Mouse (Mus musculus) macrophage (primary cell): ENCODE measurements around the gene Hoxa5. TPM values are rescaled to one million over a fixed set of nuclear protein-coding genes. Genes with fewer than 3 reads are reported as not detected.

ENCODE experiments used
- H3K27ac ChIP-seq: fragments of 350-480 bp; formaldehyde crosslinking; 2 replicates; pipeline ENCODE4 v1.9.0; 2021
- H3K36me3 ChIP-seq: fragments of 350-480 bp; formaldehyde crosslinking; 2 replicates; pipeline ENCODE4 v1.9.0; 2021; ENCODE audit errors: inconsistent target
- H3K4me3 ChIP-seq: fragments of 350-480 bp; formaldehyde crosslinking; 2 replicates; pipeline ENCODE4 v1.9.0; 2021; ENCODE audit errors: inconsistent target
- H3K79me2 ChIP-seq: fragments of 350-480 bp; formaldehyde crosslinking; 2 replicates; pipeline ENCODE4 v1.9.0; 2021; ENCODE audit errors: inconsistent target
- WGBS: methylation state at CpG from one replicate; pipeline ENCODE4 v1.1.7; 2026; ENCODE audit warnings: inconsistent platforms; ENCODE audit not compliant: missing documents; 5-methylcytosine and 5-hydroxymethylcytosine counted together
- polyA plus RNA-seq: library from polyadenylated mRNA; stranded (reverse); fragments of 250-400 nt; gene quantifications from 3 replicates; pipeline ENCODE4 v1.2.4, GENCODE M21; 2018; ENCODE audit warnings: inconsistent platforms

The Hoxa5 gene
- polyA plus RNA-seq, 1 experiment from 2014 or later = 0.16 TPM

DNA sequence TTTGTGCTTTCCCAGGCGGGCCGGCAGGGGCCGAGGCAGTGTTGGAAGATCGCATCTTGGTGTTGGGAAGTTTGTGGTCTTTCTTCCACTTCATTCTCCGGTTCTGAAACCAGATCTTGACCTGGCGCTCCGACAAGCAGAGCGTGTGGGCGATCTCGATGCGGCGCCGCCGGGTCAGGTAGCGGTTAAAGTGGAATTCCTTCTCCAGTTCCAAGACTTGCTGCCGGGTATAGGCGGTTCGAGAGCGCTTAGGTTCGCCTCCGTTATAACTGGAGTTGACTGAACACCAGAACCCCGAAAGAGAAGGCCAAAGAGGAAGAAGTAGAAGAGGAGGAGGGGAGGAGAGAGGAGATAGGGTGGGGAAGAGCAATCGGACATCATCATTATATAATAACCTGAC is 14.0 kb downstream of the Hoxa5 start:
- no peaks in the 10 kb centered on the region for H3K36me3 ChIP-seq
- no peak overlapping the region for H3K27ac ChIP-seq
- no peaks in the 10 kb centered on the region for H3K79me2 ChIP-seq
- no peak overlapping the region for H3K4me3 ChIP-seq
- 91% methylated on average over 16 of the region's 23 CpGs for WGBS

GRCm38 (mm10) chr6:52189909-52190308 is 14.5 kb downstream of the Hoxa5 start:
- Histone ChIP-seq H3K36me3 (no peaks in the 10 kb centered on the region), H3K79me2 (no peaks in the 10 kb centered on the region), H3K4me3 (no peak overlapping the region), H3K27ac (no peak overlapping the region)
- 93% methylated on average over 8 of the region's 8 CpGs for WGBS

DNA sequence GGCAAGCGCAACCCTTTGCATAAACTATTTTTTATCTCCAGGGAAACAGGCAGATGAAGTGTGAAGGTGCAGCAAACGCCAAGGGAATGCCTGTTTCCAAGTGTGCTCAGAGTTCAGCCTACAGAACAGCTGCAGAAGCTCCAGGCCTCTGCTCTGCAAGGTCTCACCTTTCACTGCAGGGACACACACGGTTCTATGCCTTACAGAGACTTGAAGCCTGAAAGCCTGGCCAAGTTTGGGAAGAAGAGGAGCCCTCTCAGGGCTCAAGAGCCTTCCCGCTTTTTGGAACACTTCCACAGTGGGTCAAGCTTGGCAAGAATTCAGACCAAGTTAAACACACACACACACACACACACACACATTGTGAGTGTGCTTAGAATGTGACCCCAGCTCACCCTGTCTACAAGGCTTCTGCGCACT is 15.2 kb downstream of the Hoxa5 start:
- no peak overlapping the region for H3K4me3 ChIP-seq
- WGBS = 90% methylated on average over 5 of the region's 5 CpGs
- no peaks in the 10 kb centered on the region for H3K36me3 ChIP-seq
- H3K27ac ChIP-seq = no peak overlapping the region
- H3K79me2 ChIP-seq = no peaks in the 10 kb centered on the region

DNA sequence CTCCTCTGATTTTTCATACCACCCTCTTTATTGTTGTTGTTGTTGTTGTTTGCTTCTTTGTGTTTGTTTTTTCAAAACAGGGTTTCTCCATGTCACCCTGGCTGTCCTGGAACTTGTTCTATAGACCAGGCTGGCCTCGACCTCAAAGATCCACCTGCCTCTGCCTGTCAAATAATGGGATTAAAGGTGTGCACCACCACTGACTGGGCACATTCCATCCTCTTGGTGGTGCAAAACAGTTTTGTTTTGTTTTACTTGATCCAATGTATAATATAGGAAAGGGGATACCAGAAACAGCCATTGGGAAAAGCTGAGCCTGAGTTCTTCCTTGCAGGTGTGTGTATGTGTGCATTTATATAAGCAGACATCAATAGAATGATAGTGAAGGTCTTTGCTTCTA is 17.9 kb downstream of the Hoxa5 start:
- 77% methylated on average over 1 of the region's 1 CpGs for WGBS
- Histone ChIP-seq H3K36me3 (no peaks in the 10 kb centered on the region), H3K27ac (no peak overlapping the region), H3K79me2 (no peaks in the 10 kb centered on the region), H3K4me3 (no peak overlapping the region)

DNA sequence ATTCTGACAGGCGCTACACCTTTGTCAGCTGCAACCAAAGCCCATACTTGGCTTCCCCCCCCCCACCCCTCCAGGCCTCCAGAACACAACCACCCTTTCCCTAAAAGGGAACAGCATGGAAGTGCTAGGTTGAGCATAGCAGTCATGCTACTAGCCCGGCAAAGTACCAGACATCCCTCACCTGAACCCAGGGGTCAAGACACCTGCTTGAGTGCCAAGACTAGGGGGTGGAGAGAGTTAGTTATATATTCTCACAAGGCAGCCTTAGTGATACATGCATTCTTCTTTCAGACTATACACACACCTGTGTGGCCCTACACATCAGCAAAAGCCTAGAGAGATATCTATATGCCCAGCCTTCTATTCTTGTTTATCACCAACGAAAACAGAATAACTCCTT is 18.6 kb downstream of the Hoxa5 start:
- 83% methylated on average over 3 of the region's 3 CpGs for WGBS
- H3K36me3 ChIP-seq = no peaks in the 10 kb centered on the region
- H3K27ac ChIP-seq = no peak overlapping the region
- no peak overlapping the region for H3K4me3 ChIP-seq
- no peaks in the 10 kb centered on the region for H3K79me2 ChIP-seq

DNA sequence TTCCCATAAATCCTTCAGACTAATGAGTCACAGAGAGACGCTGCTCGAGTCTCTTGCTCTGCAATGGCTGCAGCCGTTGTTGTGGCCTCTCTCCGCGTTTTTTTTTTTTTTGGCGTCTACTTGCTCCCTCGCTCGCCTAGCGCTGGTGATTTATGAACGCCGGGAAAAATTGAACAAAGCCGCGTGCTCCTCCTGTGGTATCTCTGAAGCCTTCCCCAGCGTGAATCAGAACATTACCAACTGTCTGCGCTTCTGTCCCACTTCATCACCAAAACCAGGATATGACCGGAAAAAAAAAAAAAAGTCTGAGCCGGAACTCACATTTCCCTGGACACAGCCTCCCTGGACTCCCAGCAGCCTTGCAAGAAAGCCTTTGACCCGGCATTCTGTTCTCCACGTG is 19.2 kb downstream of the Hoxa5 start:
- Histone ChIP-seq H3K27ac (no peak overlapping the region), H3K4me3 (no peak overlapping the region), H3K79me2 (no peaks in the 10 kb centered on the region), H3K36me3 (no peaks in the 10 kb centered on the region)
- WGBS = 86% methylated on average over 15 of the region's 19 CpGs

- no peak overlapping the region for H3K4me3 ChIP-seq
- WGBS = 85% methylated on average over 6 of the region's 6 CpGs
- H3K36me3 ChIP-seq = no peaks in the 10 kb centered on the region
- H3K79me2 ChIP-seq = no peaks in the 10 kb centered on the region
- H3K27ac ChIP-seq = no peak overlapping the region
Observed at GRCm38 (mm10) chr6:52184668-52185067, 19.7 kb downstream of the Hoxa5 start.

- no peaks in the 10 kb centered on the region for H3K36me3 ChIP-seq
- no peaks in the 10 kb centered on the region for H3K79me2 ChIP-seq
- H3K4me3 ChIP-seq = no peak overlapping the region
- WGBS = 93% methylated on average over 10 of the region's 10 CpGs
- H3K27ac ChIP-seq = no peak overlapping the region
Observed at GRCm38 (mm10) chr6:52183311-52184080, 20.9 kb downstream of the Hoxa5 start.

- Histone ChIP-seq H3K27ac (no peak overlapping the region), H3K4me3 (no peak overlapping the region), H3K36me3 (no peaks in the 10 kb centered on the region), H3K79me2 (no peaks in the 10 kb centered on the region)
- 100% methylated on average over 1 of the region's 1 CpGs for WGBS
Observed at GRCm38 (mm10) chr6:52182793-52183192, 21.6 kb downstream of the Hoxa5 start.

- WGBS = 100% methylated on average over 2 of the region's 2 CpGs
- H3K36me3 ChIP-seq = no peaks in the 10 kb centered on the region
- no peaks in the 10 kb centered on the region for H3K79me2 ChIP-seq
- no peak overlapping the region for H3K27ac ChIP-seq
- H3K4me3 ChIP-seq = no peak overlapping the region
Observed at GRCm38 (mm10) chr6:52182030-52182429, 22.4 kb downstream of the Hoxa5 start.

- Histone ChIP-seq H3K27ac (no peak overlapping the region), H3K4me3 (no peak overlapping the region), H3K79me2 (no peaks in the 10 kb centered on the region), H3K36me3 (no peaks in the 10 kb centered on the region)
- WGBS = 100% methylated on average over 3 of the region's 3 CpGs
Observed at GRCm38 (mm10) chr6:52180726-52181125, 23.7 kb downstream of the Hoxa5 start.

DNA sequence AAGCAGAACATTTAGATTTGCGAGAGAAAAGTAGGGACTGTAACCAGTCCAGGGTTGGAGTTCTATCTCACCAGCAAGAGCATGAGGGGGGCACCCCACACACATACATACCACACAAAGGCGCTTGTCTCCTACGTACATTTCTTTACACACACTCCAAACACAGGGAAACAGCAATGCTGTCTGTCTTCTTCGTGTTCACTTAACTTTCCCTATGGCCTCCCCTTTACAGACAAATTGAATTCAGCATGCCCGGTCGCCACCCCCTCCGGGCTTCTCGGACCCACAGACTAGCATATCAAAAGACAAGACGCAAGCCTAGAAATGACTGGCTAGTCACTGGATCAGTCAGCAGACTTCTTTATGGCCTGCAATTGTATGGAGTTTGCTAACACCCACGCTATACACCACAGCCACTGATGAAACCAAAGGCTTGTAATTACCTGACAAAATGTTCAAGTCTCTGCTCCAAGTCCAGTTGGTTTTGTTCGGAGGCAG is 24.1 kb downstream of the Hoxa5 start:
- H3K4me3 ChIP-seq = no peak overlapping the region
- H3K27ac ChIP-seq = no peak overlapping the region
- WGBS = 96% methylated on average over 11 of the region's 11 CpGs
- no peaks in the 10 kb centered on the region for H3K79me2 ChIP-seq
- H3K36me3 ChIP-seq = no peaks in the 10 kb centered on the region

DNA sequence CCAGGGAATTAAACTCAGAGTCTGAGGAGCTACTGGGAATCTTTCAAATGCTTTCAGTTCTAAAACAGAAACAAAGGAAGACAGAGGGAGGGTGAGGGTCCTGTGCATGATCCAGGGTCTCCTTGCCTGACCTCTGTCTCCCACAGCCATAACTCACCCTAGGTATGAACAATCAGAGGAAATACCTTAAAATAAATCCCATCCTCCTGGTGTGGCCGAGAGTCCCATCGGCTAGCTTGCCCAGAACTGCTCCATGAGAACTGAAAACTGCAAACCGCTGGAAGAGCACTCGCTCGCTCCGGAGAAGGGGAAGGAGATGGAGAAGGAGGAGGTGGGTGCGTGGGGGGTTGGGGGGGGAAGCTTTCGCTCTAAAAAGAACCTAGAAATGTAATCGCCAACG is 24.7 kb downstream of the Hoxa5 start:
- WGBS = 93% methylated on average over 8 of the region's 10 CpGs

GRCm38 (mm10) chr6:52178918-52179665 is 25.3 kb downstream of the Hoxa5 start:
- Histone ChIP-seq H3K36me3 (no peaks in the 10 kb centered on the region), H3K79me2 (no peaks in the 10 kb centered on the region), H3K4me3 (no peak overlapping the region), H3K27ac (no peak overlapping the region)
- WGBS = 100% methylated on average over 4 of the region's 4 CpGs

More for the DNA sequence above, 24.7 kb downstream of the Hoxa5 start:
- H3K79me2 ChIP-seq = no peaks in the 10 kb centered on the region
- H3K27ac ChIP-seq = no peak overlapping the region
- no peaks in the 10 kb centered on the region for H3K36me3 ChIP-seq
- H3K4me3 ChIP-seq = no peak overlapping the region

DNA sequence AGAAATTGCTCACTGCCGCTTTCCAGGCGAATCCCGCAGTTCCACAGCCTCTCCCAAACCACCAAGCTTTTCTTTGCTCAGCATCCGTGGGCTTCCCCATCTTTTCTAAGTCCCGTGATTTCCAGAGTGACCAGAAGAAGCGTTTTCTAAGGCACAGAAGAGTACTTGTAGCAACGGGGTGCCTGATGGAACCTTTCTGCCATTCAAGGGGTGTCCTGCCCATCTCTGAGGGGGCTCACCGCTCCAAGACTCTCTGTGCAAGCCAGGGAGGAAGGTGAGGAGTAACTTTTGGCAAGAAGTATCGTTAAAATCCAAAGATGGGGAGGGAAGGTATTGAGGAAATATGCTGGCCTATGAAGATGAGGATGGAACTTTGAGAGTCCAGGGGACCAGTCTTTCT is 26.6 kb downstream of the Hoxa5 start:
- Histone ChIP-seq H3K36me3 (no peaks in the 10 kb centered on the region), H3K27ac (no peak overlapping the region), H3K4me3 (no peak overlapping the region), H3K79me2 (no peaks in the 10 kb centered on the region)
- WGBS = 96% methylated on average over 9 of the region's 9 CpGs
